Mouse (Mus musculus): ENCODE measurements around the gene Gadd45gip1. TPM values are rescaled to one million over a fixed set of nuclear protein-coding genes. Genes with fewer than 3 reads are reported as not detected.
"Not testable (repeated sequence)": the region's sequence is repeated elsewhere in the genome, so short reads cannot be mapped to it uniquely, and the experiment has no call there.

Gene Gadd45gip1
- polyA plus RNA-seq, 1 experiment from 2014 or later = 61.7 TPM

- Histone ChIP-seq H3K4me2 (replicated peaks) (no peak overlapping the region), H3K27me3 (replicated peaks) (peaks cover 26% of the 10 kb centered on the region), H3K36me3 (no peaks in the 10 kb centered on the region), H3K27ac (no peak overlapping the region), H3K9me3 (no peaks in the 10 kb centered on the region), H3K4me3 (replicated peaks) (no peak overlapping the region), H3K9ac (no peak overlapping the region), H3K4me1 (replicated peaks) (peaks cover 7% of the 10 kb centered on the region; the same call in 1 of the 2 replicates)
- peak; percentile 81 for ATAC-seq
- WGBS = 19% methylated on average over 9 of the region's 9 CpGs
These were observed 15.8 kb upstream of the Gadd45gip1 start for GRCm38 (mm10) chr8:84815547-84815946.

- Histone ChIP-seq H3K27me3 (replicated peaks) (peaks cover 24% of the 10 kb centered on the region), H3K36me3 (no peaks in the 10 kb centered on the region), H3K27ac (no peak overlapping the region), H3K4me2 (replicated peaks) (no peak overlapping the region), H3K4me1 (replicated peaks) (peaks cover 5% of the 10 kb centered on the region; the same call in 1 of the 2 replicates), H3K4me3 (replicated peaks) (no peak overlapping the region), H3K9ac (no peak overlapping the region), H3K9me3 (no peaks in the 10 kb centered on the region)
- WGBS = 81% methylated on average over 17 of the region's 17 CpGs
- no peak for ATAC-seq
These were observed 15.2 kb upstream of the Gadd45gip1 start for GRCm38 (mm10) chr8:84816117-84816516.

- H3K9ac ChIP-seq = no peak within 1 kb of the TSS
- no peaks in the 10 kb centered on the region for H3K27me3 ChIP-seq (replicated peaks)
- no peak for ATAC-seq
- H3K4me2 ChIP-seq (replicated peaks) = peak within 1 kb of the TSS; percentile 52
- H3K27ac ChIP-seq = no peak within 1 kb of the TSS
- no peaks in the 10 kb centered on the region for H3K36me3 ChIP-seq
- WGBS = 42% methylated on average over 3 of the region's 3 CpGs
- H3K4me3 ChIP-seq (replicated peaks) = no peak within 1 kb of the TSS
- H3K4me1 ChIP-seq (replicated peaks) = peaks cover 14% of the 10 kb centered on the region
- no peaks in the 10 kb centered on the region for H3K9me3 ChIP-seq
These were observed 8.6 kb upstream of the Gadd45gip1 start, which contains the start of gene Dand5 for GRCm38 (mm10) chr8:84822723-84823122. Gene Dand5 (minus strand): TSS chr8:84822823.

- no peaks in the 10 kb centered on the region for H3K9me3 ChIP-seq
- no peaks in the 10 kb centered on the region for H3K27me3 ChIP-seq (replicated peaks)
- 1% methylated on average over 18 of the region's 18 CpGs for WGBS
- no peak overlapping the region for H3K9ac ChIP-seq
- ATAC-seq = peak; percentile 90
- no peak overlapping the region for H3K27ac ChIP-seq
- H3K4me1 ChIP-seq (replicated peaks) = peaks cover 14% of the 10 kb centered on the region
- H3K4me2 ChIP-seq (replicated peaks) = peak overlapping the region; percentile 52
- H3K4me3 ChIP-seq (replicated peaks) = no peak overlapping the region
- H3K36me3 ChIP-seq = no peaks in the 10 kb centered on the region
These were observed 7.7 kb upstream of the Gadd45gip1 start for GRCm38 (mm10) chr8:84823653-84824052.

- 57% methylated on average over 4 of the region's 4 CpGs for WGBS
- H3K4me1 ChIP-seq (replicated peaks) = peaks cover 14% of the 10 kb centered on the region
- no peaks in the 10 kb centered on the region for H3K9me3 ChIP-seq
- no peak overlapping the region for H3K4me2 ChIP-seq (replicated peaks)
- no peak for ATAC-seq
- no peak overlapping the region for H3K27ac ChIP-seq
- no peaks in the 10 kb centered on the region for H3K36me3 ChIP-seq
- H3K4me3 ChIP-seq (replicated peaks) = no peak overlapping the region
- H3K9ac ChIP-seq = no peak overlapping the region
- H3K27me3 ChIP-seq (replicated peaks) = no peaks in the 10 kb centered on the region
These were observed 5.7 kb upstream of the Gadd45gip1 start for GRCm38 (mm10) chr8:84825636-84826035.

GRCm38 (mm10) chr8:84826518-84826917, 4.8 kb upstream of the Gadd45gip1 start:
- ATAC-seq; H3K4me3 ChIP-seq (replicated peaks); H3K4me2 ChIP-seq (replicated peaks); H3K9ac ChIP-seq; H3K36me3 ChIP-seq; H3K27ac ChIP-seq; H3K9me3 ChIP-seq; H3K27me3 ChIP-seq (replicated peaks): not testable (repeated sequence)
- H3K4me1 ChIP-seq (replicated peaks) = peaks cover 14% of the 10 kb centered on the region
- WGBS = 83% methylated on average over 2 of the region's 2 CpGs

- Histone ChIP-seq H3K27ac (peak overlapping the region; percentile 91), H3K4me3 (replicated peaks) (peak overlapping the region; percentile 94), H3K9me3 (no peaks in the 10 kb centered on the region), H3K4me2 (replicated peaks) (peak overlapping the region; percentile 55), H3K36me3 (peaks cover 30% of the 10 kb centered on the region), H3K9ac (peak overlapping the region; percentile 99), H3K4me1 (replicated peaks) (peaks cover 18% of the 10 kb centered on the region), H3K27me3 (replicated peaks) (no peaks in the 10 kb centered on the region)
- peak; percentile 87 for ATAC-seq
- WGBS = under 1% methylated on average over 59 of the region's 59 CpGs
These were observed 854 bp downstream of the Gadd45gip1 start for GRCm38 (mm10) chr8:84832034-84832717.

GRCm38 (mm10) chr8:84832759-84833742, 1.7 kb downstream of the Gadd45gip1 start:
- WGBS = 52% methylated on average over 10 of the region's 10 CpGs
- Histone ChIP-seq H3K9ac (peak overlapping the region; percentile 99), H3K4me2 (replicated peaks) (peak overlapping the region; percentile 55), H3K36me3 (peaks cover 39% of the 10 kb centered on the region), H3K9me3 (no peaks in the 10 kb centered on the region), H3K27me3 (replicated peaks) (no peaks in the 10 kb centered on the region), H3K27ac (peak overlapping the region; percentile 91), H3K4me1 (replicated peaks) (peaks cover 21% of the 10 kb centered on the region), H3K4me3 (replicated peaks) (peak overlapping the region; percentile 94)
- ATAC-seq = no peak

GRCm38 (mm10) chr8:84834002-84834865, 2.9 kb downstream of the Gadd45gip1 start:
- H3K4me3 ChIP-seq (replicated peaks) = no peak overlapping the region
- peaks cover 44% of the 10 kb centered on the region for H3K36me3 ChIP-seq
- H3K27ac ChIP-seq = 0 out of 2 replicates have a peak overlapping the region, but pooled peaks have one; percentile 44
- no peaks in the 10 kb centered on the region for H3K27me3 ChIP-seq (replicated peaks)
- H3K4me2 ChIP-seq (replicated peaks) = no peak overlapping the region
- peaks cover 21% of the 10 kb centered on the region for H3K4me1 ChIP-seq (replicated peaks)
- H3K9me3 ChIP-seq = no peaks in the 10 kb centered on the region
- ATAC-seq = no peak
- WGBS = 85% methylated on average over 19 of the region's 19 CpGs
- H3K9ac ChIP-seq = peak overlapping the region; percentile 8; the same call in 1 of the 2 replicates

- H3K4me2 ChIP-seq (replicated peaks) = no peak overlapping the region
- H3K4me1 ChIP-seq (replicated peaks) = peaks cover 23% of the 10 kb centered on the region
- H3K27me3 ChIP-seq (replicated peaks) = no peaks in the 10 kb centered on the region
- H3K9ac ChIP-seq = no peak overlapping the region
- H3K36me3 ChIP-seq = peaks cover 44% of the 10 kb centered on the region
- WGBS = 52% methylated on average over 10 of the region's 10 CpGs
- H3K27ac ChIP-seq = peak overlapping the region; percentile 44; the same call in 1 of the 2 replicates
- no peaks in the 10 kb centered on the region for H3K9me3 ChIP-seq
- H3K4me3 ChIP-seq (replicated peaks) = no peak overlapping the region
- no peak; the same call in 1 of the 2 replicates for ATAC-seq
These were observed 3.8 kb downstream of the Gadd45gip1 start for GRCm38 (mm10) chr8:84834866-84835855.
